Mouse (Mus musculus) embryonic facial prominence, embryonic 15.5 days (tissue): ENCODE results near the gene Fhit. TPM values are rescaled to one million over a fixed set of nuclear protein-coding genes. Genes with fewer than 3 reads are reported as not detected.
"Not testable (repeated sequence)": the region's sequence is repeated elsewhere in the genome, so short reads cannot be mapped to it uniquely, and the experiment has no call there.

Experiments
- ATAC-seq: fragments of 200-750 bp; cut with Nextera tagmentation; 2 replicates; pipeline ENCODE4 v1.8.0; 2017; ENCODE audit warnings: low read depth, moderate TSS enrichment; ENCODE audit not compliant: insufficient number of reproducible peaks, low FRiP score, low TSS enrichment
- H3K27ac ChIP-seq: fragments of 300-500 bp; sonication (generic); replicated peaks from 2 replicates; pipeline ENCODE4 v1.5.1; 2015; ENCODE audit warnings: mild to moderate bottlenecking, inconsistent platforms
- H3K27me3 ChIP-seq: fragments of 300-500 bp; sonication (generic); 2 replicates; pipeline ENCODE4 v1.6.1; 2015; ENCODE audit warnings: inconsistent platforms
- H3K36me3 ChIP-seq: fragments of 300-500 bp; sonication (generic); 2 replicates; pipeline ENCODE4 v1.6.1; 2015; ENCODE audit warnings: mild to moderate bottlenecking, inconsistent platforms
- H3K4me1 ChIP-seq: fragments of 300-500 bp; sonication (generic); 2 replicates; pipeline ENCODE4 v1.6.1; 2015; ENCODE audit warnings: inconsistent platforms
- H3K4me2 ChIP-seq: fragments of 300-500 bp; sonication (generic); replicated peaks from 2 replicates; pipeline ENCODE4 v1.6.1; 2015; ENCODE audit warnings: mild to moderate bottlenecking, inconsistent platforms
- H3K4me3 ChIP-seq: fragments of 300-500 bp; sonication (generic); replicated peaks from 2 replicates; pipeline ENCODE4 v1.5.1; 2015; ENCODE audit warnings: mild to moderate bottlenecking, inconsistent platforms
- H3K9ac ChIP-seq: fragments of 300-500 bp; sonication (generic); 2 replicates; pipeline ENCODE4 v1.6.1; 2015; ENCODE audit warnings: inconsistent platforms
- H3K9me3 ChIP-seq: fragments of 300-500 bp; sonication (generic); replicated peaks from 2 replicates; pipeline ENCODE4 v1.6.1; 2016; ENCODE audit warnings: inconsistent platforms
- WGBS: fragments of 180-500 bp; shearing (Covaris S2); methylation state at CpG from one replicate; pipeline ENCODE4 v1.1.7; 2015; 5-methylcytosine and 5-hydroxymethylcytosine counted together
- polyA plus RNA-seq: library from polyadenylated mRNA; unstranded; fragments of >200 nt; fragmentation: Nextera tagmentation; extraction: Ambion mirVana; gene quantifications from 2 replicates; pipeline ENCODE4 v1.2.1, GENCODE M21; 2015

Gene Fhit
- polyA plus RNA-seq, 1 experiment from 2014 or later, result 8.7 TPM

DNA sequence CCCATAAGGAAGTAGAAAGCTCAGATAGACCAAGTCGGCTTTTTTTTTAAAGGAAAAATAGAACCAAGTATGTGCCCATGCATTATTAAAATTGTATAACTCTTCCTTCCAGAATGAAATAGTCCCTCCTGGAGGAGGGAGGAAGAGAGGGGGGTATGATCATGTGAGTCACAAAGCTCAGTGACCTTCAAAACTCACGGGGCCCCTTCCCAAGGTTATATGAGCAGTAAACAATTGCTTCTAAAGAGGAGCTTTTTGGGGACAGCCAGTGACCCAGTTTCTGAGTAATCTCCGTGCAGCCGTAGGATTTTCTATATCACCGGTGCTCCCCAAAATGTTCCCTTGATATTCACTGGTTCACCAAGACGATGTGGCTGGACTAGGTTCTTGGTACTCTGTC is 42.8 kb downstream of the Fhit start:
- no peak overlapping the region for H3K9ac ChIP-seq

DNA sequence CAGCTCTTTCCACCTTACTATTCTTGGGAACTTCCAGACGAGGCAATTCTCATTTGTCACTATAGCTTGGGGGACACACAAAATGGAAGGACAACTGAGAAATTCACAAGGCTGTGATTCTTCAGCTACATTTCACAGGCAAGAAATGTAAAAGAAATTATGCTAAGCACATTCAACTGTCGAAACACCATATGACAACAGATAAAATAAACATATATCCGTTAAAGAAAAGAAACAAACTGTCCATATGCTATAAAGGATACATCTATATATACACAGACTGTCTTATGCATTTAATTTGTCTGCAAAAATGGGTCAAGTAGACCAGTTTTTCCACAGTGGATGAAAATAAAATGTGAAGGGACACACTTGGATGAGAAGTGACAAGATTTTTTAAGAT is 76.2 kb downstream of the Fhit start:
- no peaks in the 10 kb centered on the region for H3K27me3 ChIP-seq
- H3K36me3 ChIP-seq, result no peaks in the 10 kb centered on the region
- H3K9me3 ChIP-seq, result no peaks in the 10 kb centered on the region
- no peaks in the 10 kb centered on the region for H3K4me1 ChIP-seq
- no peak overlapping the region for H3K27ac ChIP-seq
- no peak overlapping the region for H3K4me3 ChIP-seq
- H3K9ac ChIP-seq, result no peak overlapping the region
- ATAC-seq, result no peak
- no peak overlapping the region for H3K4me2 ChIP-seq
- 76% methylated on average over 3 of the region's 3 CpGs for WGBS

More for the DNA sequence above, 42.8 kb downstream of the Fhit start:
- H3K4me2 ChIP-seq, result no peak overlapping the region
- ATAC-seq, result no peak
- no peaks in the 10 kb centered on the region for H3K27me3 ChIP-seq
- no peak overlapping the region for H3K27ac ChIP-seq
- H3K36me3 ChIP-seq, result no peaks in the 10 kb centered on the region
- 89% methylated on average over 6 of the region's 6 CpGs for WGBS
- H3K4me1 ChIP-seq, result no peaks in the 10 kb centered on the region
- no peaks in the 10 kb centered on the region for H3K9me3 ChIP-seq
- no peak overlapping the region for H3K4me3 ChIP-seq

DNA sequence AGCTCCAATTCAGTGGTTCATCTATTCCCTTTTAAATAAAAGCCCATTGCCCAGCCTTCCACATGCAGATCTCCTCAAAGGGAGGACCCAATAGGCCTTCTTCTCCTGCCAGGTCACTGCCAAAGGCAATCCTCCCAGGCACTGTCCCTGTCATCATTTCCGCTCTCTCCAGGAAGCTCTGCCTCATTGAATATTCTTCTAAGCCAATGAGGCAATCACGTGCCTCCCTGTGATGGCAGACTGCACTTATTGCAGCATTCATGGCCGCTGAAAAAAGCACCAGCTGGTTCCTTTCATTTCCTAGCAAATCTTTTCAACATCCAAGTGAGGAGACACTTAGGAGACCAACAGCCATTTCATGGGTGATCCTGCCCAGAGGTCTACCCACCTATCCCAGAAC is 77.9 kb downstream of the Fhit start:
- WGBS, result 49% methylated on average over 3 of the region's 3 CpGs
- no peaks in the 10 kb centered on the region for H3K27me3 ChIP-seq
- H3K4me1 ChIP-seq, result no peaks in the 10 kb centered on the region
- no peak overlapping the region for H3K27ac ChIP-seq
- no peaks in the 10 kb centered on the region for H3K36me3 ChIP-seq
- ATAC-seq, result no peak
- no peak overlapping the region for H3K4me2 ChIP-seq
- no peaks in the 10 kb centered on the region for H3K9me3 ChIP-seq
- H3K9ac ChIP-seq, result no peak overlapping the region
- H3K4me3 ChIP-seq, result no peak overlapping the region

- 39% methylated on average over 5 of the region's 5 CpGs for WGBS
- H3K4me3 ChIP-seq, result no peak overlapping the region
- ATAC-seq, result no peak
These were observed 78.4 kb downstream of the Fhit start for GRCm38 (mm10) chr14:11083462-11083861.

GRCm38 (mm10) chr14:11063594-11063993 is 98.2 kb downstream of the Fhit start:
- H3K27ac ChIP-seq, result no peak overlapping the region
- H3K4me2 ChIP-seq, result no peak overlapping the region
- ATAC-seq, result no peak
- no peaks in the 10 kb centered on the region for H3K27me3 ChIP-seq
- H3K36me3 ChIP-seq, result no peaks in the 10 kb centered on the region
- no peaks in the 10 kb centered on the region for H3K4me1 ChIP-seq
- no peak overlapping the region for H3K4me3 ChIP-seq
- no peak overlapping the region for H3K9ac ChIP-seq
- WGBS, result 61% methylated on average over 2 of the region's 2 CpGs
- no peaks in the 10 kb centered on the region for H3K9me3 ChIP-seq

More at GRCm38 (mm10) chr14:11083462-11083861, 78.4 kb downstream of the Fhit start:
- H3K4me1 ChIP-seq, result no peaks in the 10 kb centered on the region
- H3K27ac ChIP-seq, result no peak overlapping the region
- H3K36me3 ChIP-seq, result no peaks in the 10 kb centered on the region
- H3K9ac ChIP-seq, result no peak overlapping the region
- H3K9me3 ChIP-seq, result no peaks in the 10 kb centered on the region
- H3K4me2 ChIP-seq, result no peak overlapping the region
- no peaks in the 10 kb centered on the region for H3K27me3 ChIP-seq

- H3K27ac ChIP-seq, result no peak overlapping the region
- H3K4me2 ChIP-seq, result no peak overlapping the region
- no peak overlapping the region for H3K4me3 ChIP-seq
- H3K27me3 ChIP-seq, result no peaks in the 10 kb centered on the region
- no peaks in the 10 kb centered on the region for H3K9me3 ChIP-seq
- ATAC-seq, result no peak
- H3K9ac ChIP-seq, result no peak overlapping the region
- H3K36me3 ChIP-seq, result no peaks in the 10 kb centered on the region
- H3K4me1 ChIP-seq, result no peaks in the 10 kb centered on the region
These were observed 101.6 kb downstream of the Fhit start for GRCm38 (mm10) chr14:11060221-11060620.

- WGBS, result 71% methylated on average over 8 of the region's 8 CpGs
- H3K27me3 ChIP-seq, H3K4me2 ChIP-seq, H3K9me3 ChIP-seq, H3K36me3 ChIP-seq, ATAC-seq, H3K27ac ChIP-seq, H3K4me1 ChIP-seq, H3K4me3 ChIP-seq, H3K9ac ChIP-seq: not testable (repeated sequence)
These were observed 122.1 kb downstream of the Fhit start for GRCm38 (mm10) chr14:11039503-11040300.

DNA sequence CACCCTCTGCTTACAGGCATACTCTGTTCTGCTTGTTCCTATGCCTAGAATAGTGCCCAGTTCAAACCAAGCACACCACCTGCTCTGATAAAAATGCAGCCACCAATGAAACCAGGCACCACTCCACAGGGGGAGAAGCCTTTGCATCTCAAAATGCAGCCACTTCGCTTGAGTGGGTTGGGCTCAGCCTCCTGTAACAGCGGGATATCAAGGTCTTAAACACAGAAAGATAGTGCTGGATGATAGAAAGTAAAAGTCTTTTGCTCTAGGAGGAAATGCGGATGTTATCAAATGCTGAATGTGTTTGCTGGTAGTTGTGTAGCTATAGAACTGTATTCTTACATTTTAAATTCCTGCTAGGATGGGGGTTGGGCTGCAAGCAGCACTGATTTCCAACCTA is 140.4 kb downstream of the Fhit start:
- Histone ChIP-seq H3K9ac (no peak overlapping the region), H3K9me3 (no peaks in the 10 kb centered on the region), H3K36me3 (no peaks in the 10 kb centered on the region), H3K27me3 (no peaks in the 10 kb centered on the region), H3K4me1 (no peaks in the 10 kb centered on the region), H3K4me3 (no peak overlapping the region), H3K4me2 (no peak overlapping the region), H3K27ac (no peak overlapping the region)
- no peak for ATAC-seq
- 31% methylated on average over 3 of the region's 3 CpGs for WGBS

DNA sequence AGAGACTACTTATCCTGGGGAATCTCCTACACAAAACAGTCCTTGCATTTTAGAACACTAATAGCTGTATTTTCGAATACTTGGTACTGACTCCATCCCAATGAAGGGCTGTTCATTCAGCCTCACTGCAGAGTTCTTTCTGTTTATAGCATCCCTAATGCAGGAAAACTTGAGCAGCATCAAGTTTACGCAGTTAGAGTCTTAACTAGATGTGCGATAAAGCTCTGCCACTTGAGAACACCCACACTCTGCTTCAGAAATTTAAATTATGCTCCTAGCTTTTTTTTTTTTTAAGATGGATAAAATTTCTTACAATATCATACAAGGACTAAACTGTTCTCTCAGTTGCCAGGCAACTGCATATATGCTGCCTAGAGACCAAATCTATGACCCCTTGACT is 183.2 kb downstream of the Fhit start:
- 83% methylated on average over 3 of the region's 3 CpGs for WGBS
- Histone ChIP-seq H3K36me3 (no peaks in the 10 kb centered on the region), H3K9ac (no peak overlapping the region), H3K4me3 (no peak overlapping the region), H3K4me1 (no peaks in the 10 kb centered on the region), H3K9me3 (no peaks in the 10 kb centered on the region), H3K4me2 (no peak overlapping the region), H3K27ac (no peak overlapping the region), H3K27me3 (no peaks in the 10 kb centered on the region)
- ATAC-seq, result no peak

DNA sequence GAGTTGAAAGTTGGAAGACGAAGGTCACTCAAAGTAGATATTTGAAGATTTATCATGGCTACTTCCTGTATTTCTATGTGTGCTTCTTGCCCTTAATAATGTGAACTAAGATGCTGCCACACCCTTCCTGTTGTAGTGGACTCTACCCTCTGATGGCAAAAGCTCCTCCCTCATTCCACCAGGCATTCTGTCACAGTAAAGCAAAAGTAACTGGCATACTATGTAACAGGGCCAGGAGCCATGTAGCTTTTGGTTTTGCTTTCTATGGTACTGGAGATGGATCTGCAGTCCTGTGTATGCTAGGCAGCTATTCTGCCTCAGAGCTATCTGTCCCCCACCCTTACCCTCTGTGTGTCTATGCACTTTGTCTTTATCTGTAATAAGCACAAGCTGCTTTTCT is 220.2 kb downstream of the Fhit start:
- H3K9ac ChIP-seq, result no peak overlapping the region
- ATAC-seq, result no peak
- H3K36me3 ChIP-seq, result no peaks in the 10 kb centered on the region
- no peak overlapping the region for H3K4me2 ChIP-seq
- no peak overlapping the region for H3K4me3 ChIP-seq
- no peaks in the 10 kb centered on the region for H3K4me1 ChIP-seq
- H3K27ac ChIP-seq, result no peak overlapping the region
- 97% methylated on average over 1 of the region's 1 CpGs for WGBS
- H3K27me3 ChIP-seq, result no peaks in the 10 kb centered on the region
- H3K9me3 ChIP-seq, result no peaks in the 10 kb centered on the region

DNA sequence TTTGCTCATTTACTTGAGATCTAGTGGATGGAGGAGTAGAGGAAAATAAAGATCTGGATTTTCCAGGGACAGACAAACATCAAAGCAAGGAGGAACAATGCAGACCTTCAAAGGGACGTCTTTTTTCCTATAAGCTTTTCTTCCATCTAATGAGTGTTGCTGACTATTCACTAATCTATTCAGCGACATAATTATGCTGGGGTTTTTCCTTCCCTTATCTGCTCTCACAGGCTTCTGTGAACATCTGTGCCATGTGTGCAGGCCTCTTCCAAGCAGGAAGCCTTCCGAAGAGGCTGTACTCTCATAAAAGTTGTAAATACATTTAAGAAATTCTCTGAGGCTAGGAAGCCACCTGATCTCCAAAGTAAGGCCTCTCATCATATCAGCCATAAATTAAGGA is 228.2 kb downstream of the Fhit start:
- no peak for ATAC-seq
- H3K4me1 ChIP-seq, result no peaks in the 10 kb centered on the region
- no peaks in the 10 kb centered on the region for H3K27me3 ChIP-seq
- no peaks in the 10 kb centered on the region for H3K36me3 ChIP-seq
- no peak overlapping the region for H3K27ac ChIP-seq
- no peaks in the 10 kb centered on the region for H3K9me3 ChIP-seq
- H3K4me3 ChIP-seq, result no peak overlapping the region
- WGBS, result 46% methylated on average over 3 of the region's 3 CpGs
- no peak overlapping the region for H3K4me2 ChIP-seq
- H3K9ac ChIP-seq, result no peak overlapping the region
